Mouse (Mus musculus): Measurements from ENCODE around the gene Pilrb2.

GRCm38 (mm10) chr5:137823455-137824045 lies 48.1 kb downstream of the Pilrb2 start:
- TF ChIP-seq CTCF (IDR thresholded peaks at IDR 0.05) = no peak
- no peak for TF ChIP-seq EP300 (IDR thresholded peaks at IDR 0.05)
